Mouse (Mus musculus): Measurements from ENCODE around the gene Lbhd1. TPM values are rescaled to one million over a fixed set of nuclear protein-coding genes. Genes with fewer than 3 reads are reported as not detected.
"Not testable (repeated sequence)": the region's sequence is repeated elsewhere in the genome, so short reads cannot be mapped to it uniquely, and the experiment has no call there.

The Lbhd1 gene
- 1 to 10 TPM; 1.7 to 3.4 TPM for total RNA-seq (2021)

DNA sequence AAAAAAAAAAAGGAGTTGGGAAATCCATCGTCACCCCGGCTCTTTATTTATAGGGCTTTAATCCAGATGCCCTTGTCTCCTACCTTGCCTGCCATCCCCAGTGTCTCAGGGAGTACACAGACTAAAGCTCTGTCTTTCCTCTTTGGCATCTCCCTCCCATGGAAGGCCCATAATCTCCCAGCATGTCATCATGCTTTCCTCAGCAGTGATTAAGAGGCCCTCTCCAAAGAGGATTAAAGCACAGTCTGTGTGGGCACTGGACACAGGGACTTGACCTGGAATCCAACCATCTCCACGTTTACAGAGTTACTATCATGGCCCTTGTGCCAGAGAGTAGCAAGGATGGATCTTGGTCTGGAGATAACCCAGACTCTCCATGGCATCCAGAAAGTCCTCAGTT, at the start of gene Lbhd1, which contains the start of gene Gm49403:
TSS of gene Lbhd1 (plus strand) at position 117 of the 400 bp plus-strand sequence.
TSS of gene Gm49403 (plus strand) at position 315 of the 400 bp plus-strand sequence.
- no peak for DNase-seq
- intact Hi-C loops (cut with DNase I) = no loop called here

DNA sequence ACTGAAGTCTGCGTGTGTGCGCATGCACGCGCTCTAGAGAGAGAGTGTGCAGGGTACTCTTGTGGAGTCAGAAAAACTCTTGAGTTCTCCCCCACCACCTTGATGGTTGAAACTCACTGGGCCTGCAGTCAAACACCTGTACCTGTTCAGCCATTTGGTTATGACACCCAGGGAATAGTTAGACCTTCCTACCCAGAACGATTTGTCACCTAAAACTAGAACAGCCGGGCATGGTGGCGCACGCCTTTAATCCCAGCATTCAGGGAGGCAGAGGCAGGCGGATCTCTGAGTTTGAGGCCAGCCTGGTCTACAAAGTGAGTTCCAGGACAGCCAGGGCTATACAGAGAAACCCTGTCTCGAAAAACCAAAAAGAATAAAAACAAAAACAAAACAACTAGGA, 47.2 kb upstream of the Lbhd1 start:
- intact Hi-C loops (cut with DNase I) = loop anchor here (2.0 kb wide), 1 partner anchor 16 kb away; the partner anchor contains the start of gene Hnrnpul2

DNA sequence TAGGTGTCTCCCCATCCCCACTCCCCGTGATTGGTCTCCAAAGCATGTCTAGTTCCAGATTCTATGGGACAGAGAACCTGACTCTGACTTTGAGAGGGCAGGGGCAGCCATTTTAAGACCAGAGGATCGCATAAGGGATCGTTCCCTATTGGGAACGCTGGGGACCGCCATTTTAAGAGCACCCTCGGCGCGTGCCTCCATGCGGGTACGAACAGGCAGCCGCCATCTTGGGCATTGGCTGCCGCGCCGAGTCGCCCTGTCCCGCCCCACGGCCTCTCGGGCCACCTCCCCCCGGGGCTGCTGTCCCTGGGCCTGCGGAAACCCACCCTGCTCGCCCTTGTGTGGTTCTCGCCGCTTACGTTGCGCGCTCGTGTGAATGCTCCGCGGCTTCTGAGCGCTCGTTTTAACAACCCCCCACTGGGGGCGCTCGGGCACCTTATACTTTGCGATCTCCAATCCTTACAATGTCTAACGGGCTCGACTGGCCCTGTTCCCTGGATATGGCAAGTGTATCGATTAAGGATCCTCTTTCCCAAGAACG, 46.2 kb upstream of the Lbhd1 start, which contains the start of gene Bscl2:
TSS of gene Bscl2 (plus strand) at position 217 of the 541 bp plus-strand sequence.
- intact Hi-C loops (cut with DNase I) = loop anchor here (2.0 kb wide), 1 partner anchor 17 kb away; the partner anchor contains the start of gene Hnrnpul2

More for the DNA sequence above, 47.2 kb upstream of the Lbhd1 start:
- not testable (repeated sequence) for DNase-seq

DNA sequence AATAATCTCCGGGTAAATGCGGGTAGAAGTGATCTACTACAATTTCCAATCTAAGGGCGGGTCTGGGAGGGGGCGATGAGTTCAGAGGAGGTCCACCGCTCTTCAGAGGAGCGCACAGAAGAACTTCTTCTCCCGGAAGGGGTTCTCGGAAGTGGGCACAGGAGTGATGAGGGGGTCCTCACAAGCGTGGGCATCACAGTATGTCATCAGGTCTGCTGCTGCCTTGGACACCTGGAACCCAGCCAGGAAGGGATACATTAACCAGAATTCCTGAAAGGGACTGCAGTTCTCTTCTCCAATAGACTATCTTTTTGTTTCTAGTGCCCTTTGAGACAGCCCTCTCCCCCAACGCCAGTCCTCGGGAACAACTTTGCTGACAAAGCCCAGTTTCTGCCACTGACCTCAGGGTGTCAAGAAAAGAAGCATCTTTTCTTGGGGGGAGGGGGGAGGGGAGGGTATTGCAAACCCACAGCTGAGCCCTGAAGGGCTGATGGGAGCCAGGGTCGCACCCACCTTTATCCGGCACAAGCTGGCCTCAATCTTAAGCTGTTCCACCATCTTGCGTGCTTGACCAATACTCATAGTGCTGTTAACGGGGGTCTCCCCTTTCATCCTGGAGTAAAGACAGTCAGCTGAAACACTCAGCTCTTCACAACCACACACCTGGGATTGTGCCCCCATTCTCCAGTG, 45.3 kb upstream of the Lbhd1 start:
- DNase-seq = peak; percentile 36 to 37
- intact Hi-C loops (cut with DNase I) = no loop called here

More for the DNA sequence above, 46.2 kb upstream of the Lbhd1 start, which contains the start of gene Bscl2:
- peak; percentile 81 to 89 for DNase-seq

DNA sequence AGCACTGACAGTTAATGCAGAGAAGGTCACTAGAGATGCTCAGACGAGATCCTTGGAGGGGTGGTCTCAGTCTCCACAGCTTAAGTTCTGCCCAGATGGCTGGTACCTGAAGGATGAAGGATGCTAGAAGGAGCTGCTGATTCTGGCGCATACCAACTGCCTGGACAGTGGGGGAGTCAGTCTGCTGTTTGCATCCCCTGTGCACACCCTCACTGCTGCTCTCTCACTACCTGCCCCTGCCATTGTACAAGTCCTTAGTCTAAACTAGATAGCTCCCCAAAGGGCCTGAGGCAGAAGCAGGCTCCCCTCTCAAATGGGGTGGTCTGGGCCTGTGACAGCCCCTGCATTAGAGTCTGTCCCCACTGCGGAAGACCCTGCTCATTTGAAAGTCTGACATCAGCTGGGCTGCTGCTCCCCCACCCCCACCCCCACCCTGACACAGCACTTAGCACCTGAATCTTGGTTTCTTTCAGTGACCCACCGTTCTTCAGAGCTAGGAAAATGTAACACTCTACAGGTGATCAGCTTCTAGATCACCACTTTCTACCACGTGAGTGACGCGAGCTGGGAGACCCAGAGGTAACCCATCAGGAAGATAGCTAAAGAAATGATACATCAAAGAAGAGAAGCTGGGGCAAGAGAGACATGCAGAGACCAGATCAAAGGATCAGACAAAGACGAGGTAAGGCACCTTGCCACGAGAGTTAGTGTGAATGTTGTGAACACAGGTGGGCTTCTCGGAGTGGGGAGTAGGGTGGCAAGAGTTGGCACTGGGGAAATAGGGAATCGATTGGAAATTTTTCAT, 44.2 kb upstream of the Lbhd1 start, which contains the start of gene Gng3:
TSS of gene Gng3 (minus strand) at position 92 of the 805 bp plus-strand sequence.
- intact Hi-C loops (cut with DNase I) = no loop called here
- no peak for DNase-seq

DNA sequence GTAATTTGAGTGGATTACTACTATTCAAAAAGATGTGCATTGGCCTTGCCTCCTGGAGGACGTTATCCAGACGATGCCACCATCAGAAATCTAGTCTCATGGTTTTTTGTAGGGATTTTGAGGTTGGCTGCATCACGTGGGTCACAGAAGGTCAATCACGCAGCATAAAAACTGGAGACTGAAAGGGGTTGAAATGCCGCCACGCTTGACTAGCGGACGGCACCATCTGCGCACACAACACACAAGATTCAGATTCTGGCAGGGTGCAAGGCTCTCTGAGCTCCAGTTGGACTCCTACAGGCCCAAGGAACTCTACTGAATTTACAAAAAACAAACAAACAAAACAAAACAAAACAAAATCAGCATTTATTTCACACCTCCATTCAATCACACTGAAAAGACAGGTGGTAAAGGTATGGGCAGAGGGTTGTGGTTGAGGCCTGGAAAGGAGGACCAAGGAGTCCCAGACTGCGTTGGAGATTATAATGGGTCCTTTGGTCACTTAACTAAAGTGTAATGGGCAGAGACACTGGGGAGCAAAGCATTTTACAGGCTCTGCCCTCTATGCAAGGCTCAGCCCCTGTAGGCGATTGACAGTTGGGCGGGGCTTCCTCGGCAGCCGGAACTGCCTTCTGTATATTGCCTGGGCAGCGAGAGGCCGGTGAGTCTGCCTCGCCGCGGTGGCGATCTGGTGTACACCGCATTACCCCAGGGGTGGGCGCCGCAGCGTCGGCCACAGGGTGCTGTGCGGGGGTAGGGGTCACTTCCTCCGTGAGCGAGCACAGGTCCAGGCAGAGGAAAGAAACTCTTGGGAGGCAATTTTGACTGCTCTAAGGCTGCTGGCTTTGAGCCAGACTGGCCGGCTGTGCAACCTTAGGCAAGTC, 43.4 kb upstream of the Lbhd1 start:
- DNase-seq = peak; percentile 73 to 74
- intact Hi-C loops (cut with DNase I) = no loop called here

DNA sequence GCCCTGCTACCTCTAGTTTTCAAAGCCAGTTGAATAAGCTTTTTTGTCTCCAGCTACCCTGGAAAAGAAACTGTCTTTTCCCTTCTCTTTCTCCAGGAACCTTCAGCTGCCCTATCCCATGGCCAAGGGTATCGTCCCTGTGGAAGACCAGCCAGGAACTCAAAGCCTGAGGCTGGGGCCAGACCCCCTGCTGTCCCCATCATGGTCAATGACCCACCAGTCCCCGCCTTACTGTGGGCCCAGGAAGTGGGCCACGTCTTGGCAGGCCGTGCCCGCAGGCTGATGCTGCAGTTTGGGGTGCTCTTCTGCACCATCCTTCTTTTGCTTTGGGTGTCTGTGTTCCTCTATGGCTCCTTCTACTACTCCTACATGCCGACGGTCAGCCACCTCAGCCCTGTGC, 42.5 kb upstream of the Lbhd1 start:
- no peak for DNase-seq
- intact Hi-C loops (cut with DNase I) = no loop called here

DNA sequence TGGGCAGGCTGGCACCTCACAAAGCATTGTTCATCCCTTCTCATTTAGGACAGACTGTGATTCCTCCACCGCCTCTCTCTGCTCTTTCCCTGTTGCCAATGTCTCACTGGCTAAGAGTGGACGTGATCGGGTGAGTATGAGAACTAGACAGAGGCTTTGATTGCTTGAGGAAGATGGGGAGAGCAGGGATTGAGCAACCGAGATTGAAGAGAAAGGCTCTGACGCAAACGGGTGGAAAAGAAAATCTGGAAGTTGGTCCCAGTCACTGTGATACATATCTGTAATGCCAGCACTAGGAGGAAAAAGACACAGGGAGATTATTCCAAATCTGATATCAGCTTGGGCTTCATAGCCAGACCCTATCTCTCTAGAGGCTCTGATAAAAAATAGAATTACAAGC, 40.6 kb upstream of the Lbhd1 start:
- intact Hi-C loops (cut with DNase I) = no loop called here
- DNase-seq = no peak

DNA sequence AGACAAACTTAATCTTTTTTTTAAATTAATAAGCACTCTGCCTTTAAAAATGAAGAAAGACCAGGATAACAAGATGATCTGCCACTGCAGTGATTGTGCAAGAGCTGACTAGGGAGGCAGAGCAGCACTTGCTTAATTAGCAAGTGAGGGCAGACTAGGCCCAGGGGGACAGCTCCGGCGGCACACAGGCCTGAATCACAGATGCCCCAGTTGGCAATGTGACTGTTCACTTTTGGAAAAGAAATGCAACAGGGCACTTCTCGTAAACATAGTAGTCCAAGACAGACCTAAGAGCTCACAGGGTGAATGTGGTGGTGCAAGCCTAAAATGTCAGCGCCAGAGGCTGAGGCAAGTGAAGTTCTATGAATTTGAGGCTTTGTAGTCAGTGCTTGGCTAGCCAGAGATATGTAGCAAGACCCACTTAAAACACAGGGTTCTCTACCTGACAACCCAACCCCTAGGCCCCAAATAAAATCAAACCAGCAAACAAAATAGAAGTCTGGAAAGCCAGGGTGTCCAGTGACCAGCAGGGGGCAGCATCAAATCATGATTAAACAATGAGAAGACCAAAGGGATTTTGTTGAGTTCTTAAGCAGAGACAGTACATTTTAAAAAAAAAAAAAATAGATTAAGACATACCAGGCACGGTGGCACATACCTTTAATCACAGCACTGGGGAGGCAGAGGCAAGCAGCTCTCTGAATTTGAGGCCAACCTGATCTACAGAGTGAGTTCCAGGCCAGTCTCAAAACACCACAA, 39.0 kb upstream of the Lbhd1 start:
- intact Hi-C loops (cut with DNase I) = loop anchor here (1.0 kb wide), 1 partner anchor 266 kb away; no protein-coding TSS in a partner anchor
- peak; percentile 76 to 83 for DNase-seq

DNA sequence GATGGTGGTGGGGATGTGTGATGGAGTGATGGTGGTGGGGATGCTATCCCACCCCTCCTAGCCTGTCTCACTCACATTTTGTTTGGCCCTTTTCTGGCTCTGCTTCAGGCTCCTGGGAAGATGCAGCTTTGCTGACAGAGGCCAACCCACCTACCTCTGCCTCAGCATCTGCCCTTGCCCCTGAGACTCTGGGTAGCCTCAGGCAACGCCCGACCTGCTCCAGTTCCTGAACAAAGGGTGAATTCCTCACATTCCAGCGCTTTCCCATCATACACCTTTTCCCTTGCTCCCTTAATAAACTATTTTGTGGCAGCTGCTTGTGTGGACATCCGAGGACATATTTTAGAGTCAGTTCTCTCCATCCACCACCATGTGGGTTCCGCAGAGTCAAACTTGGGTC, 35.2 kb upstream of the Lbhd1 start:
- intact Hi-C loops (cut with DNase I) = no loop called here
- no peak for DNase-seq

DNA sequence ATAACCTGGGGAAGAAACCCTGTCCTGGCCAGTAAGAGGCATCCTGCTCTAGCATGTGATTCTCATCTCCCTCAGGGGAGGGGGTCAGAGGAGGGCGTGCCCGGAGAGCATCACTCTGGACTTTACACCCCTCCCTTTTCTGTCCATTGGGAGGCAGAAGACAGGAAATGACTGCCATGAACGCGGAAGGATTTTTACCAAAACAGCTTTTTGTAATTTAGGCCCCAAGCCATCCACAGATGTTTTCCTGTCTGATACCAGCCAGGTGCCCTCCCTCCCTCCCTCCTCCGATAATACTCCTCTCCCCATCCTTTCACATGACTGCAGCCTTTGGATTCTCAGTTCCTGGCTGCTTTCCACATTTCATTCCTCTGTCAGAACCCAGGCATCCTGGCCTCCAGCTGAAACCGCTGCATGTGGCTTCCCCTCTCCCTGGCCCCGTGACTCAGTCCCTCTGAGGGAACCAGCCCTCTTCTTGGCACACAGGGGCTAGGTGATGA, 33.1 kb upstream of the Lbhd1 start, which contains the start of gene Lrrn4cl:
TSS of gene Lrrn4cl (plus strand) at position 367 of the 500 bp plus-strand sequence.
- intact Hi-C loops (cut with DNase I) = no loop called here

DNA sequence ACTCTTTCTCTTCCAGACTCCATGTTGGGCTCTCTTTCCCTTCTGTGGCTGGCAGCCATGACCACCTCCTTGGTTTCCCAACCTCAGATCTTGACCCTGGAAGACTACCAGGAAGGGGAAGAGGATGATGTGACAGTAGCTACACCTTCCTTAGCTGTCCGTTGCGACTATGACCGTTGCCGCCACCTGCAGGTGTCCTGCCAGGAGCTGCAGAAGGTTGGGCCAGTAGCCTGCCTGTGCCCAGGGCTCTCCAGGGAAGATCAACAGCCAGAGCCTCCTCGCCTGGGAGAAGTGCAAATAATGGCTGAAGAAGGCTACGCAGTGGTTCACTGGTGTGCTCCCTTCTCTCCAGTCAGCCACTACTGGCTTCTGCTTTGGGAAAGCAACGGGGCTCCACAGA, 31.9 kb upstream of the Lbhd1 start:
- no peak for DNase-seq
- intact Hi-C loops (cut with DNase I) = no loop called here

More for the DNA sequence above, 33.1 kb upstream of the Lbhd1 start, which contains the start of gene Lrrn4cl:
- DNase-seq = no peak

DNA sequence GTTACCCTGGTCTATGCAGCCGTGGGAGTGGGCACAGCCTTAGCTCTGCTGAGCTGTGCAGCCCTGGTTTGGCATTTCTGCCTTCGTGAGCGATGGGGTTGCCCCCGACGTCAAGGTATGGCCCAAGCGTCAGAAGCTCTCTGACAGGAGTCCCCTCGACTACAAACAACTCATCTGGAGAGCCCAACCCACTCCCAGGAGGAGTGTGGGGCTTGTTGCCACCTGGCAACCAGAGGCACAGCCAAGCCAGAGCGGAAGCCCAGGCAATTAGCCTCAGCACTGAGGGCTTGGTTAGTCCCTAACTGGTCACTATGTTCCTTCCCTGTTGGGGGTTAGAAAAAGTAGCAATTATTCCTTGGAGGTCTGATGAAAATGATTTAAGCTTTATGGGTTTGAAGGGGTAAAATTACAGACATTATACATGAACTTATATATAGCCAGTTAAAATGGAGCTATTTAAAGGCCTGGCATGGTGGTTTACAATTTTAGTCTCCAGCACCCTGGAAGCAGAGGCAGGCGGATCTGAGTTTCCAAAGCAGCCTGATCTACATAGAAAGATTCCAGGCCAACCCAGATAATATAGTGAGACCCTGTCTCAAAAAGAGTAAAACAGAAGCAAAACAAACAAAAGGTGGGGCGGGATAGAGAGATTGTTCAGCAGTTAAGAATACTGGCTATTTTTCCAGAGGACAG, 31.1 kb upstream of the Lbhd1 start:
- intact Hi-C loops (cut with DNase I) = no loop called here
- peak in 1 of 2 experiments; percentile 39 for DNase-seq

DNA sequence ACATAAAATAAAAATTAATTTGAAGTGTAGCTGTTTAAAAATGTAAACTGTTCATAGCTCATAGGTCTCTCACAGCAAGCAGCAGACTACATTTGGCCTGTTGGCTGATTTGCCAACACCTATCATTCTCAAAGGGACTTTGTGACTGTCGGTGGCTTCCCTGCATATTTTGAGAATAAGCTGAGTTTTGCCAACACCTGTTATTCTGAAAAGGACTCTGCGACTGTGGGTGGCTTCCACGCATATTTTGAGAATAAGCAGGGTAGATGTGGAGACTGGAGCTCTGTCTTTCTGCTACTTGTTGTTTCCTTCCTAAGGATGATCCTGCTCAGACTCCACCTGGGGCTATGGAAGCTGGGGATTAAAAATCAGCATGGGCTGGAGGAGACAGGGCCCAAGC, 30.4 kb upstream of the Lbhd1 start:
- DNase-seq = no peak
- intact Hi-C loops (cut with DNase I) = no loop called here

DNA sequence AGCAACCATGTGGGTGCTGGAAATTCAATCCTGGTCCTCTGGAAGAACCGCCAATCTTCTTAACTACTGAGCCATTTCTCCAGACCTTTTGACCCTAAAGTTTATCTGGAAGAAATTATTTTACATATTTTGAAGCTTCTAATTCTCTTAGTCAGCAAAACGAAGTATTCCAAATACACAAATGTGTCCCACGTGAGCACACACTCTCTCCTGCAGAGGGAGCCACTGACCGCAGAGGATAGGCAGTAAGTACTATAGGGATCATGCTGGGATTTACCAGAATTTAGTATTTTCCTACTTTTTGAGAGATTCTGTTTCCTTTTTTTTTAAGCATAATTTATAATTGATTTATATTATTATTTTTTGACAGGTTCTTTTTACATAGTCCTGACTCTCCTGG, 25.8 kb upstream of the Lbhd1 start:
- intact Hi-C loops (cut with DNase I) = loop anchor here (2.0 kb wide), 1 partner anchor 253 kb away; no protein-coding TSS in a partner anchor
- peak in 1 of 2 experiments; percentile 49 for DNase-seq

DNA sequence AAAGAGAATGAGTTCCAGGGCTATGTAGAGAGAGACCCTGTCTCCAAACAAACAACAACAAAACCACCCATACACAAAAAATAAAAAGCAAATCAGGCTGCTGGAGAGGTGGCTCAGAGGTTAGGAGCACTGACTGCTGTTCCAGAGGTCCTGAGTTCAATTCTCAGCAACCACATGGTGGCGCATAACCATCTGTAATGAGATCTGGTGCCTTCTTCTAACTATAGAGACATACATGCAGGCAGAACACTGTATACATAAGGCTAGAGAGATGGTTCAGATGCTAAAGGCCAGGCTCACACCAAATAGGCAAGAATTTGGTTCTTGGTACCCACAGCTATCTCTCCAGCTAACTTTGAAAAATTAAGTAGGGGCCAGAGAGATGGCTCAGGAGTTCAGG, 24.5 kb upstream of the Lbhd1 start:
- intact Hi-C loops (cut with DNase I) = loop anchor here (2.0 kb wide), 1 partner anchor 252 kb away; no protein-coding TSS in a partner anchor
- no peak for DNase-seq

DNA sequence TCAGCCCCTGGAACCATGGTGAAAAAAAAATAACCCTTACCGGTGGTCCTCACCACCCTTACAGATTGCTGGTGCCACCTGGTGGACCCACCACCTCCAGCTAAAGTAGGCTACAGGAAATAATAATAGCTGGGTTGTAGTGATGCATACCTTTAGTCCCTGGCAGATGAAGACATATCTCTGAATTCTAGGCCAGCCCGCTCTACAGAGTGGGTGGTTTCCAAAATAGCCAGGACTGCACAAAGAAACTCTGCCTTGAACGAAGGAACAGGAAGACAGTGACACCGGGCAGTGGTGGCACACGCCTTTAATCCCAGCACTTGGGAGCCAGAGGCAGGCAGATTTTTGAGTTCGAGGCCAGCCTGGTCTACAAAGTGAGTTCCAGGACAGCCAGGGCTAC, 19.3 kb upstream of the Lbhd1 start:
- DNase-seq = no peak
- intact Hi-C loops (cut with DNase I) = no loop called here

DNA sequence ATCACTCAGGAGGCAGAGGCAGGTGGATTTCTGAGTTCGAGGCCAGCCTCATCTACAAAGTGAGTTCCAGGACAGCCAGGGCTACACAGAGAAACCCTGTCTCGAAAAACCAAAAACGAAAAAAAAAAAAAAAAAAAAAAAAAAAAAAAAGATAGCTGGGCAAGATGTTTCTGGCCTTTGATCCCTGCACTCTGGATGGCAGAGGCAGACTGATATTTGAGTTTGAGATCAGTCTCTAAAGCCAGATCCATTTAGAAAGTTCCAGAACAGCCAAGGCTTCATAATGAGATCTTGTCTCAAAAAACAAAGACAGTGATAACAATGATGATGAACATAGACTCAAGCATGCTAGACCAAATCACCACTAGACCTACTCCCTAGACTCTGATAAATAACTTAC, 13.2 kb upstream of the Lbhd1 start:
- DNase-seq; intact Hi-C loops (cut with DNase I): not testable (repeated sequence)
